Mouse (Mus musculus): ENCODE data around the gene Bub1b. TPM values are rescaled to one million over a fixed set of nuclear protein-coding genes. Genes with fewer than 3 reads are reported as not detected.

The Bub1b gene
- 41.6 and 42.6 TPM in 2 replicates for polyA plus RNA-seq (2015; fragmentation: Nextera tagmentation; extraction: Ambion mirVana)

GRCm38 (mm10) chr2:118597673-118598568 lies at the start of gene Bub1b:
Gene Bub1b (plus strand): TSS chr2:118598211.

GRCm38 (mm10) chr2:118549507-118550473 lies 48.2 kb upstream of the Bub1b start, which contains the start of gene Bmf:
Gene Bmf (minus strand): TSS chr2:118549687.

GRCm38 (mm10) chr2:118662902-118663803 lies 65.1 kb downstream of the Bub1b start, which contains the start of gene Pak6:
Gene Pak6 (plus strand): TSS chr2:118663303.

Other genes with a start within 250 kb of the Bub1b start
- gene Gpr176, start 224.8 kb upstream of the Bub1b start, polyA plus RNA-seq (2015; fragmentation: Nextera tagmentation; extraction: Ambion mirVana) = 0.32 and 0.34 TPM in 2 replicates
- gene Eif2ak4, start 209.6 kb upstream of the Bub1b start, polyA plus RNA-seq (2015; fragmentation: Nextera tagmentation; extraction: Ambion mirVana) = 4.0 and 4.8 TPM in 2 replicates
- 137 and 161 TPM in 2 replicates for gene Srp14, start 118.5 kb upstream of the Bub1b start, polyA plus RNA-seq (2015; fragmentation: Nextera tagmentation; extraction: Ambion mirVana)
- gene Bmf, start 48.5 kb upstream of the Bub1b start, polyA plus RNA-seq (2015; fragmentation: Nextera tagmentation; extraction: Ambion mirVana) = 1.2 and 2.1 TPM in 2 replicates
- gene Pak6, start 65.1 kb downstream of the Bub1b start, polyA plus RNA-seq (2015; fragmentation: Nextera tagmentation; extraction: Ambion mirVana) = 0.24 and 0.28 TPM in 2 replicates
- gene Ankrd63, start 105.8 kb downstream of the Bub1b start, polyA plus RNA-seq (2015; fragmentation: Nextera tagmentation; extraction: Ambion mirVana) = 0.06 and 0.12 TPM in 2 replicates
- gene Plcb2, start 130.2 kb downstream of the Bub1b start, polyA plus RNA-seq (2015; fragmentation: Nextera tagmentation; extraction: Ambion mirVana) = 4.5 and 6.6 TPM in 2 replicates
- gene Inafm2, start 147.5 kb downstream of the Bub1b start, polyA plus RNA-seq (2015; fragmentation: Nextera tagmentation; extraction: Ambion mirVana) = 16.0 and 16.9 TPM in 2 replicates
- 0.95 and 1.1 TPM in 2 replicates for gene Ccdc9b, start 164.4 kb downstream of the Bub1b start, polyA plus RNA-seq (2015; fragmentation: Nextera tagmentation; extraction: Ambion mirVana)
- not detected in 2 replicates for gene Phgr1, start 174.6 kb downstream of the Bub1b start, polyA plus RNA-seq (2015; fragmentation: Nextera tagmentation; extraction: Ambion mirVana)
- 0.13 and 0.19 TPM in 2 replicates for gene Disp2, start 181.5 kb downstream of the Bub1b start, polyA plus RNA-seq (2015; fragmentation: Nextera tagmentation; extraction: Ambion mirVana)
- gene Knstrn, start 215.8 kb downstream of the Bub1b start, polyA plus RNA-seq (2015; fragmentation: Nextera tagmentation; extraction: Ambion mirVana) = 72.3 and 81.3 TPM in 2 replicates